Mouse (Mus musculus): ENCODE data around the gene Rad23a. TPM values are rescaled to one million over a fixed set of nuclear protein-coding genes. Genes with fewer than 3 reads are reported as not detected.

Gene Rad23a
- polyA plus RNA-seq, 1 experiment from 2014 or later = 125 TPM

DNA sequence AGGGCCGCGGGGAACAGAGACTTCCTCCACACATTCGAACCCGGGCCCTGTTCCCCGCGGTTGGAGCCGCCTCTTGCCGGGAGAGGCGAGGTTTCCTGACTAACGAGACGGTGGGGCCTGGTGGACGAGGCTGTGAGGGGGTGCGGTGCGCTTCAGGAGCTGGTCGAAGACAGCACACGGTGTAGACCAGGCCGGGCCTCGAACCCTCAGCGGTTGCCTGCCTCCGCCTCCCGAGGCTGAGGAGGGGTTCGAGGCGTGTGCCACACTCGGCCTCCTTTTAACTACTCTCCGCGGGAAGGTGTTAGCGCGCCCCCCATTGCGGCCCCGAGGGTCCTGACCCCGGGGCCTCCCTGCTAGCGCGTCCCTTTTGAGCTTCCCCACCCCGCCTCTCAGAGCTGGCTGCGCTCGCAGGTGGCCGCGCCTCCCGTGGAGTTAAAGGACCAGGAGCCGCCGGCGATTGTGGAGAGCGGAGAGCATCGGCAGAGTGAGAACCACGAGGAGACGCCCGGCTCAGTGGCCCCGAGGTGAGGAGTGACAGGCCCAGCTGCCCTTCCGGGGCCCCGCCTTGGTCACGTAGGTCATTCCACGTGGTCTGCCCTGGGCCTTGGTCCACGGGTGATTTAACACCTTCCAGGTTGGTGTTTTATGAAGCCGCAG is 32.0 kb upstream of the Rad23a start:
- no peaks in the 10 kb centered on the region for H3K27me3 ChIP-seq (ENCODE audit: control insufficient read depth, insufficient read depth, low read length)
- H3K27ac ChIP-seq (ENCODE audit: low read depth, low read length) = no peak overlapping the region
- WGBS = 2% methylated on average over 53 of the region's 54 CpGs

DNA sequence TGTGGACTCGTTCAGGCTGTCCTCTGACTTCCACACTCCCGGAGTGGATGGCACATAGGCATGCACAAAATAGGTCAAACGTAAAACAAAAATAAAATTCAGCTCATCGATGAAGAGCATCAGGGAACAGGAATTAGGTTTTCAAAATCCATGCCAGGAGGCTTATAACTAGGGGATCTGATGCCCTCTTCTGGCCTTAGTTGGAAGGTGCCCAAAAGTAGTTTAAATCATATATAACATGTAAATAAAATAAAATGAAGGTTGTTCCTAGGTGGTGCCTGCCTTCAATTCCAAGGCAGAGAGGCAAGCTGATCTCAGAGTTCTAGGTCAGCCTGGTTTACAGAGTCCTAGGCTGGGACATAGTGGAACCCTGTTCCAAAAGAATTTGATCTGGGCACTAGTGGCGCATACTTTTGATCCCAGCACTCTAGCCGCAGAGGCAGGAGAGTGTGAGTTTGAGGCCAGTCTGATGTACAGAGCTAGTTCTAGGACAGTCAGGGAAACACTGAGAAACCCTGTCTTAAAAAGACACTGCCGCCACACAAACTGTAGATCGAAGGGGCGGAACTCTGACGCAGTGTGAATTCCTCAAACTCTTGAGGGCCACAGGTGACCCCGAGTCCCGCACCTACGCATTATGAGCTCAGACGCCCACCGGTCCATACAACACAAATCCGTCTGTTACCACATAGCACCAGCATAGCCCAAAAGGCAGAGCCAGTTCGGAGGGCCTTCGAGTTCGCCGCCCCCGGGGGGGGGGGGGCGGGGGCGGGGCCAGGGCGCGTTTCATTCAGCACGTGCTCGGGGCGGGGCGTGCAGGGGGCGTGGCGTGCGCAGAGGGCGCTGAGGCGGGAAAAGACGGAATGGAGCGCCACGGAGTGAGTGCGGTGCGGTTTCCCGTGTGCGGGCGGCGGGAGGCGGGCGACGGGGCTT is 31.2 kb upstream of the Rad23a start, which contains the start of gene Syce2:
Gene Syce2 (plus strand): TSS at position 736 of the 933 bp plus-strand sequence.
- no peaks in the 10 kb centered on the region for H3K9me3 ChIP-seq (ENCODE audit: control insufficient read depth, low read length)
- H3K4me1 ChIP-seq (ENCODE audit: control insufficient read depth, insufficient read depth, low read length) = peaks cover 11% of the 10 kb centered on the region
- H3K9ac ChIP-seq (ENCODE audit: low read depth, low read length) = peak within 1 kb of the TSS; percentile 65
- H3K4me2 ChIP-seq (replicated peaks; ENCODE audit: low read depth, low read length) = peak within 1 kb of the TSS; percentile 97
- no peak within 1 kb of the TSS; the same call in 1 of the 2 replicates for H3K27ac ChIP-seq (ENCODE audit: low read depth, low read length)
- peaks cover 32% of the 10 kb centered on the region for H3K36me3 ChIP-seq (ENCODE audit: control insufficient read depth, insufficient read depth, low read length)
- WGBS = 15% methylated on average over 45 of the region's 46 CpGs
- no peaks in the 10 kb centered on the region for H3K27me3 ChIP-seq (ENCODE audit: control insufficient read depth, insufficient read depth, low read length)
- peak; percentile 68 for ATAC-seq (ENCODE audit: low FRiP score, low TSS enrichment)
- peak within 1 kb of the TSS; percentile 49 for H3K4me3 ChIP-seq (ENCODE audit: low read length)

More for the DNA sequence above, 32.0 kb upstream of the Rad23a start:
- Histone ChIP-seq H3K36me3 (ENCODE audit: control insufficient read depth, insufficient read depth, low read length) (peaks cover 26% of the 10 kb centered on the region), H3K4me3 (ENCODE audit: low read length) (peak overlapping the region; percentile 49), H3K9me3 (ENCODE audit: control insufficient read depth, low read length) (no peaks in the 10 kb centered on the region), H3K4me1 (ENCODE audit: control insufficient read depth, insufficient read depth, low read length) (peaks cover 11% of the 10 kb centered on the region), H3K9ac (ENCODE audit: low read depth, low read length) (peak overlapping the region; percentile 65), H3K4me2 (replicated peaks; ENCODE audit: low read depth, low read length) (peak overlapping the region; percentile 97)
- peak; percentile 46 for ATAC-seq (ENCODE audit: low FRiP score, low TSS enrichment)

DNA sequence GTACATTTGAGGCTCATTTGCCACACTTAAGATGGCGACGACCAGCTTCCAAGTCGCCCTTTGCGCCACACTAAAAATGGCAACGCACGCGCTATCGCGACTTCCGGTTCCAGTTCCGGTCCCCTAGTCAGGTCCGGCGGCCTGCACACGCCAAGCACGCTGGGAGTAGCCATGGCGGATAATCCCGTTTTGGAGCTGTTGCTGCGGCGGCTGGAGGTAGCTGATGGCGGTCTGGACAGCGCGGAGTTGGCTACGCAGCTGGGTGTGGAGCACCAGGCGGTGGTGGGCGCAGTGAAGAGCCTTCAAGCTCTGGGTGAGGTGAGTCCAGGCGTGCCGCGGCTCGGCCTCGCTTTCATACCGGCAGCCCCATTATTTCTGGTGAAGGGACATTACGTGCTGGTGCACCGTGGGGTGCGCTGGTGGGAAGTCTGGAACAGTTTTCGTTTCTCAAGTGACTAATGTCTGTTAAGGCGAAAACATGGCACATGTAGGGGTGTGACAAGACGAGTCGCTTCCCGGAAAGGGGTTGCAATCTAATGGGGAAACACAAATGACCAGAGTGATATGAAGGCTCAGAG is 16.5 kb upstream of the Rad23a start, which contains the start of gene Farsa:
Gene Farsa (plus strand): TSS at position 126 of the 578 bp plus-strand sequence.
- no peaks in the 10 kb centered on the region for H3K27me3 ChIP-seq (ENCODE audit: control insufficient read depth, insufficient read depth, low read length)
- peaks cover 11% of the 10 kb centered on the region; the same call in 1 of the 2 replicates for H3K4me1 ChIP-seq (ENCODE audit: control insufficient read depth, insufficient read depth, low read length)
- peak within 1 kb of the TSS; percentile 78 for H3K9ac ChIP-seq (ENCODE audit: low read depth, low read length)
- peak within 1 kb of the TSS; percentile 57 for H3K4me3 ChIP-seq (ENCODE audit: low read length)
- WGBS = under 1% methylated on average over 39 of the region's 39 CpGs
- peak within 1 kb of the TSS; percentile 76 for H3K4me2 ChIP-seq (replicated peaks; ENCODE audit: low read depth, low read length)
- ATAC-seq (ENCODE audit: low FRiP score, low TSS enrichment) = peak; percentile 93
- H3K36me3 ChIP-seq (ENCODE audit: control insufficient read depth, insufficient read depth, low read length) = peaks cover 28% of the 10 kb centered on the region
- H3K27ac ChIP-seq (ENCODE audit: low read depth, low read length) = no peak within 1 kb of the TSS
- H3K9me3 ChIP-seq (ENCODE audit: control insufficient read depth, low read length) = no peaks in the 10 kb centered on the region

DNA sequence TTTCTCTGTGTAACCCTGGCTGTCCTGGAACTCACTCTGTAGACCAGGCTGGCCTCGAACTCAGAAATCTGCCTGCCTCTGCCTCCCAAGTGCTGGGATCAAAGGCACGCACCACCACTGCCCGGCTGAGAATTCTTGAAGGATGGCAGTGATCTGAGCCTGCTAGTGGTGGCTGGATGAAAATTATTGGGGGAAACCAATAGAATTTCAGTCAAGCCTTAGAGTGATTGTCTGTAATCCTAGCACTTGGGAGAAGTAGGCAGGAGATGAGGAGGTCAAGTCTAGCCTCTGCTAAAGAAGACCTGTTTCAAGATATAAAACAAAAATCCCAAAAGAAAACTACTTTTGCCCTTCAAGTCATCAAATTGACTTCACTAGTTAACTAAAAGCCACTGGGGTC is 16.0 kb upstream of the Rad23a start:
- no peaks in the 10 kb centered on the region for H3K27me3 ChIP-seq (ENCODE audit: control insufficient read depth, insufficient read depth, low read length)
- 91% methylated on average over 3 of the region's 3 CpGs for WGBS
- H3K9me3 ChIP-seq (ENCODE audit: control insufficient read depth, low read length) = no peaks in the 10 kb centered on the region
- no peak overlapping the region for H3K27ac ChIP-seq (ENCODE audit: low read depth, low read length)
- H3K9ac ChIP-seq (ENCODE audit: low read depth, low read length) = no peak overlapping the region
- peak; percentile 14; the same call in 1 of the 2 replicates for ATAC-seq (ENCODE audit: low FRiP score, low TSS enrichment)
- 0 out of 2 replicates have a peak overlapping the region, but pooled peaks have one; percentile 57 for H3K4me3 ChIP-seq (ENCODE audit: low read length)
- H3K4me2 ChIP-seq (replicated peaks; ENCODE audit: low read depth, low read length) = no peak overlapping the region
- H3K4me1 ChIP-seq (ENCODE audit: control insufficient read depth, insufficient read depth, low read length) = peaks cover 11% of the 10 kb centered on the region; the same call in 1 of the 2 replicates
- H3K36me3 ChIP-seq (ENCODE audit: control insufficient read depth, insufficient read depth, low read length) = peaks cover 23% of the 10 kb centered on the region

DNA sequence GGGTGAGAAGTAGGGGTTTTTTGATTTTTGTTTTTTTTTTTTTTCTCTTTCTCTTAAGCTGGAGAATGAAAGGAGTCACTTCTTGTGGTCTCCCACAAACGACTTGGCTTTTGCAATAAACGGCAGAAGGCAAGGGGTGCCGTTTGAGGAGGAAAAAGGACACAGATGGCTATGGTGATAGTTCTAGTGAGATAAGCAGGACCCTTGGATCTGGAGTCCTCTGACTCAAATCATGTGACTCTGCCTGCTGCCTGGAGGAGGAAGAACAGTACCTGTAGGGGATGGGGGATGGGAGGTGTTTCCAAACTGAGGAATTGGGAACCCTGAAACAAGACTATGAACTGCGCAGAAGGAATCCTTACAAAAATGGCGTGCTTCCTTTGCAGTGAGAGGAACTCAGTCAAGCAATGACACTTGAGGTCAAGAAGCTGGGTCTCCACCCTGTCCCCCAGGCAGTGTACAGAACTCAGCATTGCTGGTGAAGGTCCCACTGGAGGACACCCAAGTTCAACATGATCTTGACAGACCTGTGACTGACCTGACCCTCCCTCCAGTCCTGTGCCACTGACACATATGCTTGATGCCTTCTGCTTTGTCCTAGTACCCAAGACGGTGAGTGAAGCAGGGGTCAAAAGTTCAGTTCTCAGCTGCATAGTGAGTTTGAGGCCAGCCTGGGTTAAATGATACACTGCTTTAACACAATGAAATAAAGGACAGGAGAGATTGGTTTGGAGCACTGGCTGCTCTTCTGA is 7.4 kb upstream of the Rad23a start:
- no peaks in the 10 kb centered on the region for H3K27me3 ChIP-seq (ENCODE audit: control insufficient read depth, insufficient read depth, low read length)
- H3K4me2 ChIP-seq (replicated peaks; ENCODE audit: low read depth, low read length) = peak overlapping the region; percentile 47
- peak overlapping the region; percentile 59 for H3K9ac ChIP-seq (ENCODE audit: low read depth, low read length)
- H3K4me3 ChIP-seq (ENCODE audit: low read length) = peak overlapping the region; percentile 81
- peaks cover 25% of the 10 kb centered on the region for H3K36me3 ChIP-seq (ENCODE audit: control insufficient read depth, insufficient read depth, low read length)
- peaks cover 23% of the 10 kb centered on the region for H3K4me1 ChIP-seq (ENCODE audit: control insufficient read depth, insufficient read depth, low read length)
- WGBS = 35% methylated on average over 6 of the region's 6 CpGs
- ATAC-seq (ENCODE audit: low FRiP score, low TSS enrichment) = no peak
- H3K27ac ChIP-seq (ENCODE audit: low read depth, low read length) = peak overlapping the region; percentile 63
- H3K9me3 ChIP-seq (ENCODE audit: control insufficient read depth, low read length) = no peaks in the 10 kb centered on the region

DNA sequence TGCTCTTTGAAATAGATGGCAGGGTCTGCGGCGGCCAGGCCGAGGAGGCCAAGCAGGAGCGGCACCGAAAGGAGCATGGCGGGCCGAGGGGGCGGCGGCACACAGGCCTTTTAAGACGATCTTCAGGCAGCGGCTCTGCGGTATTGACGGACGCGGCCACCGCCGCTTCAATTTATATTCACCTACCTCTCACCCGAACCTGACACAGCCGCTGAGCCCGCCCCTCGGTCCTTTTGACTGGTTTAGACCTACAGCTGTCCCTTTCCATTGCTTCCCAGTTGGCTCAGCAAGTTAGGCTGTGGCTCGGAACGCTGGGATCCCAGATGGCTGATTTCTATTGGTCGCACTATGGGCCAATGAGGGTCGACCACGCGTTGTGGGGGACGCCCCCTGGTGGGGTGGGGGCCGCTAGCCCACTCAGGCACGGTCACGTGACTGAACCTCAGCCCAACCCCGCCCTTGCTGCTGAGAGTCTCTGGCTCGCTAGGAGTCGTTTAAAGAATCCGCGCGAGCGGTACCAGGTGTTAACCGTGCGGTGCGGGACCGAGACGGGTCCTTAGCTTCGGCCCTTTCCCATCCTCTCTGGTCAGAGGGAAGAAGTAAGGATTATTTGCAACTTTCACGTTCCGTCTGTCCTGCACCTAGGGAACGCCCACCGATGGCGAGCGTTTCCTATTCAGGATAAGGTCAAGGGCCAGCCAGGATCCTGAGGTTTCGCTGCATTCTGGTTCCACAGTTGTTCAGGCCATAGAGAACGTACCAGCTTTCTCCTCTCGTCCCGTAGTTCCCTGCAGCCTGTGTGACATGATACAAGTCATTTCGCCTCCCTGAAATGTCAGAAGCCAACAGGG is 6.5 kb upstream of the Rad23a start, which contains the start of gene Calr:
Gene Calr (minus strand): TSS at position 213 of the 851 bp plus-strand sequence.
- ATAC-seq (ENCODE audit: low FRiP score, low TSS enrichment) = peak; percentile 100
- peak within 1 kb of the TSS; percentile 81 for H3K4me3 ChIP-seq (ENCODE audit: low read length)
- H3K4me1 ChIP-seq (ENCODE audit: control insufficient read depth, insufficient read depth, low read length) = peaks cover 23% of the 10 kb centered on the region
- H3K27me3 ChIP-seq (ENCODE audit: control insufficient read depth, insufficient read depth, low read length) = no peaks in the 10 kb centered on the region
- peak within 1 kb of the TSS; percentile 63 for H3K27ac ChIP-seq (ENCODE audit: low read depth, low read length)
- H3K9me3 ChIP-seq (ENCODE audit: control insufficient read depth, low read length) = no peaks in the 10 kb centered on the region
- peak within 1 kb of the TSS; percentile 79 for H3K4me2 ChIP-seq (replicated peaks; ENCODE audit: low read depth, low read length)
- WGBS = under 1% methylated on average over 55 of the region's 55 CpGs
- H3K36me3 ChIP-seq (ENCODE audit: control insufficient read depth, insufficient read depth, low read length) = peaks cover 34% of the 10 kb centered on the region
- peak within 1 kb of the TSS; percentile 84 for H3K9ac ChIP-seq (ENCODE audit: low read depth, low read length)

DNA sequence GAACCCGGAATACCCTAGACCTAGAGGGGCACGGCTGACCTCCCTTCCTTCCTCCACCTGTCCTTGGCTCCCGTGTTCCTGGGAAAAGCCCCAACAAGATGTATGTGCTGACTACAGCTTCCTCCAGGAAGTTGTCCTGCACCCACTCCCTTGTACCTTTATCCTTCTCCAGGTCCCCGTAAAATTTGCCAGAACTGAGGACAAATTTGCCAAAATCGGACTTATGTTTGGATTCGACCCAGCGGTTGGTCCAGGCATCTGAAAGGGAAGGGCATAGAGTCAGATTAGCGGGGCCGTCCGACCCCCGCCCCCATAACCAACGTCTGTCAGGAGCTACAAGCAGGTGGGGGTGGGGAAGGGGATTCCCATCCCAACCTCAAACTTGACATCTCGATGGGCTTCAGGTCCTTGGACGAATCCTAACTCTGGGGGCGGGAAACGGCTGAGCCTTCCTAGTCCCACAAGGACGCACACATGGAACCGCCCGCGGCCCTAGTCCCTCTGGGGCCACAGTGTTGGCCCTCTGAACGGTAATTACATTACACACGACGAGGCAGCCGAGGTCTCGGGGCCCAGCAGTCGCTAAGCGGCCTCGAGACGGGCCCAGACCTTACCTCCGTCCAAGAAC is 5.7 kb upstream of the Rad23a start:
- H3K4me2 ChIP-seq (replicated peaks; ENCODE audit: low read depth, low read length) = peak overlapping the region; percentile 79
- H3K36me3 ChIP-seq (ENCODE audit: control insufficient read depth, insufficient read depth, low read length) = peaks cover 42% of the 10 kb centered on the region
- H3K9me3 ChIP-seq (ENCODE audit: control insufficient read depth, low read length) = no peaks in the 10 kb centered on the region
- peak overlapping the region; percentile 81 for H3K4me3 ChIP-seq (ENCODE audit: low read length)
- peaks cover 23% of the 10 kb centered on the region for H3K4me1 ChIP-seq (ENCODE audit: control insufficient read depth, insufficient read depth, low read length)
- peak overlapping the region; percentile 37; the same call in 1 of the 2 replicates for H3K27ac ChIP-seq (ENCODE audit: low read depth, low read length)
- H3K27me3 ChIP-seq (ENCODE audit: control insufficient read depth, insufficient read depth, low read length) = no peaks in the 10 kb centered on the region
- H3K9ac ChIP-seq (ENCODE audit: low read depth, low read length) = peak overlapping the region; percentile 84
- peak; percentile 33; the same call in 1 of the 2 replicates for ATAC-seq (ENCODE audit: low FRiP score, low TSS enrichment)
- under 1% methylated on average over 30 of the region's 30 CpGs for WGBS

All from kidney, embryonic 14.5 days (tissue).